Mouse (Mus musculus) brain, embryonic 18.5 days (tissue): ENCODE results near the gene Frs3.
A peak's percentile ranks its signal among the peaks of the same experiment; 100 is the strongest.

Source experiments
- DNase-seq: peaks from one replicate; pipeline ENCODE4 v3.0.0-alpha.2; 2012; ENCODE audit warnings: low read depth, low spot score

The Frs3 gene

DNA sequence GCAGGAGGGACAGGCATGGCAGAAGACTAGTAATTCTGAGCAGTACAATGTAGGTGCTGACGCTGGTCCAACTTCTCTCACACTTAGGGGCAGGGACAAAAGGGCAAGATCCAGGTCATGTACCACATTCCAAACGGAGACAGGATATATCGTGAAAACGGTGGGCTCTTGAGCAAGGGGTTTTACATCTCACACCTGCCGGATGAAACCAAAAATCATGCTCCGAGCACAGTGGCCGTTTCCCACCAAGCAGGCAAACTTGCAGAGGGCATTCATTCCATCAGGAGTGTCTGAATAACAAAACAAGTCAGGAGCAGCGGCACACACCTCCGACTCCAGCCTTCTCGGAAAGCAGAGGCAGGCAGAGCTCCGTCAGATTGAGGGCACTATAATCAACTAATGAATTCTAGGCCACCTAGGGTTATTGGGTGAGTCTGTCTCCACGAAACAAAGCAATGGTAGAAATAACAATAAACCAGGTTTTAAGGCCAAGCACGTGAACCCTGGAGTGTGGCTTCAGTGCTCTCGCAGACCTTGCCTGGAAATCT lies 46.8 kb downstream of the Frs3 start:
- no peak for DNase-seq

DNA sequence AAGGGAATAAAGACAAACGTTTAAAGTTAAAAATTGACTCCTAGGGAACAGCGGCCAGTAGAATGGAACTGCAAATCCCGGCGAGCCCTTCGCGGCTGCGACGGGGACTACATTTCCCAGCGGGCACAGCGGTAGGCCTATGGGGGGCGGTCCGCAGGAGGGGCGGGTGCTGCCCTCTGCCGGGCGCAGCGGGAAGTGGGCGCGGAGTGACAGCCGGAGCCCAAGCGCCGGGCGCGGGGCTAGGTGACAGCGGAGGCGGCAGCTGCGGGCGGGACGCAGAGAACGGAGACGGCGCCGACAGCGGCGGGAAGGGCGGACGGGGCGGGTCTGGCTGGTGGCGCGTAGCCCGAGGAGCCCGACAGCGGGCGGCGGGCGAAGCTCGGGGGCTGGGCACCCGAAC lies 48.0 kb downstream of the Frs3 start, which contains the start of gene Tfeb:
Tfeb (plus strand) TSS at position 175 of the 400 bp plus-strand sequence.
- DNase-seq = peak; percentile 63

GRCm38 (mm10) chr17:47737271-47738065 lies 48.6 kb downstream of the Frs3 start:
- DNase-seq = no peak

DNA sequence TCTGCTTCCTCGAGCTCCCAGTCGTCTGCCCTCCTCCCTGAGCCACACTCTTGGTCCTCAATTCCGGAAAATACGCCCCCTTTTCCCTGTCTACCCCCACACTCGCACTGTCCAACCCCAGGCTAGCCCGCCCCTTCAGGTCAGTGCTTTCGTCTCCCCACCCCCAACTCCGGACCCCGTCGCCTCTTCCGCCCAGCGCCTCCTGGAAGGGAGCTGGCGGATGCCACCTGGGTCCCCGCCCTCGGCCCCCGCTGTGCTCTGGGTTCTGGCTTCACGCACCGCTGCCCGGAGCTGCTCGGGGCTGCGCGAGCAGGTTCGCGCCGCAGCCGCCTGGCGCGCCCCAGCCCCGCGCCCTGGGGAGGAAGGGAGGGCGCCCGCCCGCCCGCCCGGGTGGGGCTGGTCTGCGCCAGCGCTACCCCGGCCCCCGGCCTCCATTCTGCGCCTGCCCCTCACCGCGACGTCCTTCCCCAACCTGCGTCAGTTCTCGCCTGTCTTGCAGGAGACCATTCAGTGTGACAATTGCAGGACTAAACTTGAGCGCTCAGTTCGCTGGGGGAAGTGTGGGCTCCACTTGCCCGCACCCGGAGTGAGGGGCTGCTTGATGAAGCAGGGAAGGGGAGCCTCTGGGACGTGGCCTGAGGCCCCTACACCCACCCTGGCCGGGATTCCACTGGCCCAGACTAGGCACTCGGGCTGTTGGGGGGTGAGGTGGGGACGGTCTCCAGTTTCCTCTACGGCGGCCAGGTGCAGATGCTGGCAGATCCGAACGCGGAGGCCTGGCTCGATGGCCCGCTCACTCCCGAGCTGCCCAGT lies 49.4 kb downstream of the Frs3 start:
- DNase-seq = no peak

DNA sequence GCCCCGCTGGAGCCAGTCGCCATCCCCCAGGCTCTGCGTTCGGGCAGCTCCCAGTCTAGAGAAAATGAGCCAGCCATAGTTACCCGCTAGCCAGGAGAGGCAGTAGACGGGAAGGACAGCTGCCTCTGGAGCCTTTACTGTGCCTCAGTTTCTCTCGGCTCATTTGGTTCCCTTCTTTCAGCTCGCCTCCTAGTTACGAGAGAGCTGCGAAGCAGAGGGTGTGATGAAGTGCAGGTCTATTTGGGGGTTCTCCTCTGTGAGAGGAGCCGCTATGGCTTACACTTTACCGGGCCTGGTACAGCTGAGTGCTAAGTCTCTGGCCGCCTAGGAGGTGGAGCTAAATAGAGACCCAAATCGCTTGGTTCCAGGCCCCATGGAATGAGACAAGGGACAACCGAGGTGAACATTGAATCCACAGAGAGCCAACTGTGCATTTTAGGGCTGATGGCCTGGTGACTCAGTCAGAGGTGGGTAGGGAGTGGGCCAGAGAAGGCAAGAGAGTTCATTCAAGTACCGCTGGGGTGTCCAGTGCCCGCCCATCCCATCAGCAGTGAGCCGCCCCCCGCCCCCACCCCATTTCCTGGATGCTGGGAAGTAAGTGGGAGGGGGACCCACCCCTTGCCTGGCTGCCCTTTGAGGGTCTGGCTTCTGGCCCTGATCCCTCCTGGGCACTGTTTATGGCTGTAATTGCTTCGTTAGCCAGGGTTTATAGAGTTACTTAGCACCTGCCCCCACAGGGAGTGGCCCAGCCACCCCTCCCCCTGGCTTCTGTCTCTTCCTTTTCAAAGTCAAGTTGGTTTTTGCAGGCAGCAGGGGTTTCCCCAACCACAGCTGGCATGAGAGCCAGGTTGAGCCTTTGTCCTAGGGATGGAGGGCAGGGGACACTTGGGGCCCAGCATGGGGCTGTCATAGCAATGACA lies 50.3 kb downstream of the Frs3 start:
- DNase-seq = no peak

GRCm38 (mm10) chr17:47740186-47740585 lies 51.4 kb downstream of the Frs3 start:
- no peak for DNase-seq

DNA sequence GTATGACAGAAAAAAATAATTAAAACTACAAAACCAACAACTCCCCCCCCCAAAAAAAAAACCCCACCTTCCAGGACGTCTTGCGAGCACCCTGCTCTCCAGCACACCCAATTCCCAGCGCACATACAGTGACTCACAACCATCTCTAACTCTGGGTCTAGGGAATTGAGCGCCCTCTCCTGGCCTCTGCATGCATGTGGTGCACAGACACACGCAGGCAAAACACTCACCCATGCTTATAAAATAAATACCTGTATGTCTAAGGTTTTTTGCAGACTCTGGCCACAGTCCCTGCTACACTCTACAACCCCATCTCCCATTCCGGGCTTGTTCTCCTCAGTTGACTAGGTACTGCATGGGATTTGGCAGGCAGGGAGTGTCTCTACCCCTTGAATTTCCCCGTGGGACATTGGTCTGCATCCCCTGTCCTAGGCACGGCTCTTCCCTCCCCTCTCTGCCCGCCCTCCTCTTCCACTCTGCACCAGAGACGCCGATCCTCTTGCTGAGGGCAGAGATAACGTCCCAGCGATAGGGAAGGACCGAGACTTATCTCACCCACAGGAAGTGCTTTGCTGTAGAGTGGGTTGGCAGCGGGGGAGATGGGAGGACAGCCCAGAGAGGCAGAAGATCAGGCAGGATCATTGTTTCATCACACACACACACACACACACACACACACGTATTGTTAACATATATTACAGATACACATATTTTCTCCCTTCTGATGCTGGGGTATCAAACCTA lies 54.3 kb downstream of the Frs3 start:
- no peak for DNase-seq

- DNase-seq = no peak
Observed at GRCm38 (mm10) chr17:47744086-47744485, 55.3 kb downstream of the Frs3 start.

- DNase-seq = no peak
Observed at GRCm38 (mm10) chr17:47744746-47745368, 56.0 kb downstream of the Frs3 start.

DNA sequence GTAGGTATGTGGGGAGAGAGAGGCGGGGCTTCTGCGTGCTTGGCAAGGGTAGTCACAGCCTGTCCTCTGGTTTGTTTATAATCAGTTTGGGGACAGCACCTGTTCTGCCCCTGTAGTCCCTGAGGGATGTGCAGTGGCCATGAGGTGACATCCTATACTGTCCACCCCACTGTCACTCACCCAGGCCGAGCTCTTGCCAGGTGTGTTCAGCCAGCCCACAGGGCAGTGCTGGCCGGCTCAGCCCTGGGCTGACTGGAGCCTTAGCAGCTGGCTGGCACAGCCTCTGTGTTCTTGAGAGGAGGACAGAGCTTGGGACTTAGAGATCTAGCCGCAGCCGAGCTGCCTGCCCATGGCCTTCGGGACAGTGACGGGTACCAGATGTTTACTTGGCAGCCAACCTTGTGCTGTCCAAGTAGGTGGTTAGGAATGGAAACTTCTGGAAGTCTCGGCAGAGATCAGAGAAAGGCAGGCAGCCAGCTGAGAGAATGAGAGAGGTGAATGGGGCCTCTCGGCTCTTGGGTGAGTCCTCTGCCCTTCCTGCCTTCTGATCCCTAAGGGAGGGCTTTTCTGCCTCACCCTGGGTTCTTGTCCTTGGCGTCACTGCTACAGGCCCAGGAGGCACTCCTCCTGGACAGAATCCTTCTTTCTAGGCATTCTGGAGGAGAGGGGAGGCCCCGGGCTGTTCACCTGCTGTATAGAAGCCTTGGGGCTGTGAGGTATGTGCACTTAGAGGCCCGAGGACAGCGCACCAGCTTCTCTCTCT lies 60.1 kb downstream of the Frs3 start:
- no peak for DNase-seq

- DNase-seq = no peak
Observed at GRCm38 (mm10) chr17:47749626-47750025, 60.8 kb downstream of the Frs3 start.

GRCm38 (mm10) chr17:47750101-47750500 lies 61.3 kb downstream of the Frs3 start:
- DNase-seq = no peak

- DNase-seq = no peak
Observed at GRCm38 (mm10) chr17:47751811-47752210, 63.0 kb downstream of the Frs3 start.

- DNase-seq = no peak
Observed at GRCm38 (mm10) chr17:47753130-47753775, 64.4 kb downstream of the Frs3 start.
